Mouse (Mus musculus) heart, adult 8-10 months (tissue): ENCODE measurements around the gene Slc4a1. TPM values are rescaled to one million over a fixed set of nuclear protein-coding genes. Genes with fewer than 3 reads are reported as not detected.
A peak's percentile ranks its signal among the peaks of the same experiment; 100 is the strongest.

Experiments used
- DNase-seq: peaks from one replicate; pipeline ENCODE4 v3.0.0; 2022; ENCODE audit warnings: low spot score
- total RNA-seq, 4 experiments: library from RNA; stranded (reverse); gene quantifications; 2 replicates each; pipeline ENCODE4 v1.2.4; 2022

The Slc4a1 gene
- total RNA-seq, 4 experiments from 2014 or later = 0.19 to 4.5 (median 1.5) TPM

DNA sequence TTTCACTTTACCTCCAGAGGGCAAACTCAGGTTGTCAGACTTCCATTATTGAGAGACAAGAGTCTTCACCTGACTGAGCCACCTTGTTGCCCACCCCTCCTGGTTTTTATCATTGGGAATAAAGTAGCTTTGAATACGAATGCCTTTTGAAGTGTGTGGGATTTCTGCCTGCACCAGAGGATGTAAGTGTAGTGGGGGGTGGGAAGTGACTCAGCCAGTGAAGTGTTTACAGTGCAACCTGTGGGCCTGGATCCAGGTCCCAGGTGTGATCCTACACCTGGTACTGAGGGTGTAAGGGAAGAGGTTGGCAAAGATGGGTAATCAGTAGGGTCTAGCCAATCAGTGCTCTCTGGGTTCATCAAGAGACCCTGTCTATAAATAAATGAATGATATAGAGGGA is 42.5 kb downstream of the Slc4a1 start:
- DNase-seq = no peak

GRCm38 (mm10) chr11:102321931-102322330 is 44.1 kb downstream of the Slc4a1 start:
- DNase-seq = no peak

DNA sequence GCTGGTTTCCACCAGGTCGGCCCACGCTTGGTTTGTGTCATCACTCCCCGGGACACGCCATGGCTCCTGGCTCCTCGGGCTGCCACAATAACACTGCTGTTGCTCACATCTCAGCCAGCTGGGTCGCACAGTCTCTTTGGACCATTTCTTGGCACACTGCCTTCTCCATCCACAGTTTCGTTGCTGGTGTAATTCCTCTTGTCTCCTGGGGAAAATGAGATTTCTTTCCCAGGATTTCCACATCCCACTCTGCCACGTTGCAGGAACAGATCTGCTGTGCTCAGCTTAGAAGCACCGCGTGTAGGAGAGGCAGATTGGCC is 45.4 kb downstream of the Slc4a1 start:
- DNase-seq = peak; percentile 84

GRCm38 (mm10) chr11:102319941-102320685 is 45.9 kb downstream of the Slc4a1 start:
- peak; percentile 89 for DNase-seq

DNA sequence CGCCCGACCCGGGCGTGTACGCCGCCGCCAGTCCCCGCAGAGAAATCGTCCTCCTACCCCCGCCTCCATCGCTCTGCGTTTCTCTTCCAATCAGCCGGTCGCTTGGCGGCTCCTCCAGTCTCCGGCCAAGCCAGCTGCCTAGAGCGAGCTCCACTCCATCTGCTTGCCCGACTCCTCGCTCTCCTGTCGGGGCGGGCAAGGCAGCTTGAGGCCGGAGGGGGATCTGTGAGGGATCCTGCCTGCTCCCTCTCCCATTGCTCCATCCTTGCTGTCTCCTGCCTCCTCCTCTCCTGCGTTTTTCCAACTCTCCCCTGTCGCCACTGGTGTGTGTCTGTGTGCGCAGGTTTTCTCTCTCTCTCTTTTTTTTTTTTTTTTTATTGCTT is 46.6 kb downstream of the Slc4a1 start, which contains the start of gene Ubtf:
Gene Ubtf (minus strand): TSS at position 333 of the 383 bp plus-strand sequence.
- peak; percentile 77 for DNase-seq

DNA sequence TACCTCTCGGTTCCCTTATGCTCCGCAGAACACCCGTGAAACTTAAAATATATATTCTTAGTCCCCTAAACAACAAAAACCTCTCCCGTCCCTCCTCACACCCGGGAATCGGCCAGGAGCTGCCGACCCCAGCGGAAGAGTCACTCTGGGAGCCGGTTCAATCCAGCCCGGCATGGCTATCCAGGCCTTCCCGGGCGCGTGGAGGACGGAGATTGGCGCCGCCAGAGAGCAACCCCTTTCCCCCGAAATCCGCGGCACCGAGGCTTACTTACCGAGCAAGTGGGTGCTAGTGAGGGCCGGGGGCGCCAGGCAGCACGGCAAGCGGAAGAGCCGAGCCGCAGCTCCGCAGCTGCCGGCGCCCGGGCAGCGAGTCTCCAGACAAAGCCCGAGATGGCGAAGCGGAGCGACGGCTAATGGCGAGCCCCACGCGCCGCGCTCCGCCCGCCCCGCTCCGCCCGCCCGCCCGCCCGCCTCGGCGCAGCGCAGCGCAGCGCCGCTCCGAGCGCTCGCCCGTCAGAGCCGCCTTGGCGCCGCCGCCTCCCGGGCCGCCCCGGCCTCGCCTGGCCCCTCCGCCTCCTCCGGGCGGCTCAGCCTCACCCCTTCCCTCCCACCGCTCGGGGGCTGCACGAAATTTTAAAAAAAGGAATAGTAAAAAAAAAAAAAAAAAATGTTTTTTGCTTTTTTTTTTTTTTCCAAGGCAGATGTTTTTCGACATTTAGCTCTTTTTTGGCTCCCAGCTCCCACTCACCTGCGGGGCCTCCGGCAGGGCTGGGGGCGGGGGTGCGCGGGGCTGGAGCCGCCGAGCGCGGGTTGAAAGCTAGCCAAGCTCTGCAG is 47.2 kb downstream of the Slc4a1 start:
- no peak for DNase-seq

- DNase-seq = no peak
These were observed 48.0 kb downstream of the Slc4a1 start for GRCm38 (mm10) chr11:102317901-102318575.

- DNase-seq = no peak
These were observed 48.6 kb downstream of the Slc4a1 start for GRCm38 (mm10) chr11:102317298-102317900.

DNA sequence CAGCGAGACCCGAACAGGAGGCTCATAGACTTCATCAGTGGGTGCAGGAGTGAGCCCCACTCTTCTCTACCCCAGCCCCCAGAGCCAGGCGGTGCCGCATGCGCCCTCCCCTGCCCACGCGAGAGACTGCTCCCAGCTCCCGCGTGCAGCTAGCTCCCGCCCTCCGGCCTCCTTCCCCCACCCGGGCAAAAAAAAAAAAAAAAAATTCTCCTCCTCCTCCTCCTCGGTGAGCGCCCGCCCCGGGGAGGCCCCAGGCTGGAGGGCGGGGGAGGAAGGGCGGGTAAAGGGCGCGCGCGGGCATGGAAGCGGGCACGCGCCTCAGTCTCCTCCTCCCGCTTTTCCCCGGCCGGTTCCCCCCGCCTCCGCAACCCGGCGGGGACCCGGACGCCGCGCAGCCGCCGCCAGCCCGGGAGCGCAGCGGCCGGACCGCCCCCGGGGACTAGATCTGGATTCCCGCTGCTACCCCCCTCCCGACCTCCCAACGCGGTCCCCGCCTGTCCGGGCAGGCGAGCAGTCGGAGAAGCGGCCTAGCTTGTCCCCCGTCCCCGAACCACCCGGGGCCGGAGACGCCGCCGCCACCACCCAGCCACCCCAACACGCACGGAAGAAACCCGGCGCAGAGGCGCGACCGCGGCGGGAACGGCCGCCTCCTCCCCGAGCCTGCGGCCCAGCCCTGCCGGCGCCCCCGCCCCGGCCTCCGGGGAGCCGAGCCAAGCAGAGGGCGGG is 49.3 kb downstream of the Slc4a1 start:
- peak; percentile 86 for DNase-seq

DNA sequence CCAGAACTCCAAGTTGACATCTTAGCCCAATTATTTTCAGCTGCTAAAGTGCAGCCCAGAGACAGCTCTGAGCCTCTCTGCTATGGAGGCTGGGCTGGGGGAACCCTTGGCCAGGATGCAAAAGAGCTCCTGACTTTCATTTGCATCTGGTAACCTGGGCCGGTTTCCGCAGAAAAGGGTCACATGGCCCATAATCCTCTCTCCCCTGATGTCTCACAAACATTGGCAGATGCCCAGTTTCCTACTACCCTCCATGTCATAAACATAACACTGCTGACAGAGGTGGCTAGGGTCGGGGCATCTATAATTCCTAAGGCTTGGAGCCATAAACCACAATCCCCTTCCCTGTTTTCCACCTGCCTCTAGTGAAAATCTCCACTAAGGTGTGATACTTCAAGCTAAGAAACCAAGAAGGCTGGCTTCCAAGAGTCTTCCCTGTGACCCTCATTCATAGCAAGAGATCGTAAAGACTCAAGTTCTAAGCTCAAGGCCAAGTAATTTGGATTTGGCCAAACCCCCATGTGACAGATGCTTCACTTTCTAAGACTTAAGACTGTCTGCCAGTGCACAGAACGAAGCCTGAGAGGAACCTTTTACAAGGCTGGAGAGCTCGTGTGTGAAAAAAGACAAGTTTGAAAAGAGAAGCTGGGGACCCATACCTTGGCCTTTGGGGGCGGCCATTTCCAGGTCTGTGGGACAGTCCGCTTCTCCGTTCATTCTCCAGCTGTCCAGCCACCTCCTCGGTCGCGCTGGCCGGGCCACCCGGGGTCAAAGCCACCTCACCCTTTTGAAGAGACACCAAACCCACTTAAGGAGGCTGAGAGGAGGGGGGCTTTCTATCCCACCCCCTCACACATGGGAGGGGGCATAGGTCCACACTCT is 50.1 kb downstream of the Slc4a1 start:
- no peak for DNase-seq

DNA sequence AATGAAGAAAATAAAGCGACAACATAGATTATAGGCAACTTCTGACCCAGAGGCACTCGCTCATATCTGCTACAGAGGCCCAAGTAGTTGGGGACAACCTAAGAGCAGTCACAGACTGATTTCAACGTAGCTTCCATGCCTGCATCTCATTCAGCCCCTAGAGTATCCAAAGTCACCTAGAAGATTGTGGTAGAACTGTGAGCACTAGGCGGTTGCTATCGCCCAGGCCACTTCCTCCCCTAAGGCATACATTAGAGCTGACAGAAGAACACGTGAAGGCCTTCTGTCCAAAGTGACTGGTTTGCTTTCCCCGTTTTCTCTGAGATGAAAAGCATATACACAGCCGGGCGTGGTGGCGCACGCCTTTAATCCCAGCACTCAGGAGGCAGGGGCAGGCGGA is 51.7 kb downstream of the Slc4a1 start:
- DNase-seq = no peak

GRCm38 (mm10) chr11:102312586-102312985 is 53.4 kb downstream of the Slc4a1 start:
- no peak for DNase-seq

GRCm38 (mm10) chr11:102311966-102312365 is 54.0 kb downstream of the Slc4a1 start:
- no peak for DNase-seq

DNA sequence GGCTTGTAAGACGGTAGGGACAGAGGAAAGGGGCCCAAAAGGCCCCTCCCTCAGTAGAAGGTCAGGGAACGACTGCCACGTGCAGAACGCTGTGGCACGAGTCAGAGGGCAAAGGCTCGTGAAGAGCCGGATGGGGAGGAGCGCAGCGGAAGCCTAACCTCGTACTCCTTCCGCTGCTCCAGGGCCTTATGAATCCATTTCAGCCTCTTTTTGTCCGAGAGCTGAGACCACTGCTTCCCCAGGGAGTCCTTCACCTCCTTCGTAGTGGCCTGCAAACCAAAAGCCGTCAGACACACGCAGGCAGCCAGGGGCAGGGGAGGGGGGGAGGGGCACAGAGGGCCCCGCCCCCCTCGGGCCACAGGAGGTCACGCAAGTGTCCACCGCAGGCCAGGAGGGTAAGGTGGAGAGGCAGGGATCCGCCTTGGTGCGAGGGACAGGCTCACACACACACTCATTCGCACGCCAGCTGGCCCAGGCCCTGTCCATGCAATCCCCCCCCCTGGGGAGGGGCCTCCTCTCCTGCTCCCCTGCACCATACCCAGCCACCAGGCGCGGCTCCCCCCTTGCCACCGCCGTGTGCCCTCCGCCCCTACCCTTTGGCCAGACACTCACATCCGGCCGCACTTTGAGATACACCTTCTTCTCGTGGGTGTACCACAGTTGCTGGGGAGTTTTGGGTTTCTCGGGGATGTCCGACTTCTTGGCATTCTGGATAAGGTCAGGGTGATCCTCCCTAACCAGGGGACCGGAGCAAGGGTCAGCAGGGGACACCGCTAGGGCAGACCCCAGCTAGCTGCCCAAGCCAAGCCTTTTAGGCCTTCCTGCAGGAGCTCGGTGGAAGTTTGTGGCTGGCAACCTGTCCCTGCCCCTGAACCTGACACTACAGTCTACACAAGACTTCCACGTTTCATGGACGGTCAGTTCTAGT is 55.0 kb downstream of the Slc4a1 start:
- no peak for DNase-seq

DNA sequence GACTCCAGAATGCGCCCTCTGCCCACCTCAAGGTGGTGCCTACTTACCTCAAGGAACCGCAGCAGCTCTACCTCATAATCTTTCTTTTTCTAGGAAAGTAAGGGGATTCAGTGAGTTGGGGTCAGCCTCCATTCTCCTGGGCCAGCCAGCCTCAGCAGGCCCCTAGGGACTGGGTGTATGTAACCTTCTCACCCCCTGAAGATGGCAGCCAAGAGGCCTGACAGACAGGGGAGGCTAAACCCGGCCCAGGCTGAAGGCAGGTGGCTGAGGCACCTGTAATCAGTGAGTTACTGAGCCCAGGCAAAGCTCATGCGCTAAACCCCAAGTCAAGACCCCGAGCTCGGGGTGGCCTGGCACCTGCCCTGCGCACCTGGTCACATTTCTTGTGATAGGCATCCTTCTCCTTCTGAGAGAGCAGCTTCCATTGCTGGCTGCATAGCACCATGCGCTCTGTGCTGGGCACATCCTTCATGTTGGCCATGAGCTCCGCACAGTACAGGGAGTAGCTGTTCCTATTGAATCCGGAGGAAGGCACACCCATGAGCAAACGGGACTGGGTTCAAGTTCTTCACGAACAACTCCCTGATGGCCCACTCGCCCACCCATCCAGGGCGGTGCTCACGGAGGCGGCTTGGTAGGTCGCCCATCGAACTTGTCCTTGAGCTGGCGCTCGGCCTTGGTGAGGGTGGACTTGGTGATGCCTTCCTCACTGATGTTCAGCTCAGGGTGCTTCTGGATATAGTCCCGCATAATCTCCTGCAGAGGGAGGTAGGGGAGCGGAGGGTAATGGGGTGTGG is 56.0 kb downstream of the Slc4a1 start:
- no peak for DNase-seq

GRCm38 (mm10) chr11:102308979-102309378 is 57.0 kb downstream of the Slc4a1 start:
- DNase-seq = peak; percentile 96

DNA sequence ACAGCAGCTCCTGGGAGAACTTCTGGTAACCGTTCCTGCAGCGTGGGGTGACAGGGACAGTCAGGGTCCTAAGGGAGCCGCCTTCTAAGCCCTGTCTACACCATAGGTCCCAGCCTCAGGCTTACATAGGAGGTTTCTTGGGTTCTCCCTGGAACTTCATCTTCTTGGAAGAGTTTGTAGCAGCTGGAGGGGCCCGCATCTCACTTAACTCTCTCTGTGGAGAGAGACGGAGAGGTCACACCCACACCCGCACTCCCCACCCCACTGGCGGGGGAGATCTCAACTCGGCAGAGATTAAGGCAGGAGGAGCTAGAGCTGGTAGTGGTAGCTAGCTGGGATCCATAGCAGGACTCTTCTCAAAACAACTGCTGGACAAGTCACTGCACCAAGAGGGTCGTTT is 57.9 kb downstream of the Slc4a1 start:
- DNase-seq = no peak

DNA sequence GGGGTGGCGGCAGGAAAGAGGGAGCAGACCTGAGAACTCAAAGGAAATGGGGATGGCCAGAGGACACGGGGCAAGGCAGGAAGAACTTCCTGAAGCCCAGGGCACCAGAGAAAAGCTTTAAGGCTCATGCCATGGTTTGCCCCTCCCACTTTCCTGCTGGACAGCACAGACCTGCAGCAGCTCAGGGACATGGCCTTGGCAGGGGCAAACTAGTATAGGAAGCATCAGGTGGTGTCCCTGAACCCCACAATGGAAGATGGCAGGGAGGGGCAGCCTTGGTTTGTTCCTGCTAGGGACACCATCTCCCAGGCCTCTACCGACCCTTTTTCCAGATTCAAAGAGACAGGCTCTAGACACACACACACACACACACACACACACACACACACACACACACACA is 60.6 kb downstream of the Slc4a1 start:
- no peak for DNase-seq
